Mouse (Mus musculus): ENCODE data around the gene Cfp.

Gene Cfp

DNA sequence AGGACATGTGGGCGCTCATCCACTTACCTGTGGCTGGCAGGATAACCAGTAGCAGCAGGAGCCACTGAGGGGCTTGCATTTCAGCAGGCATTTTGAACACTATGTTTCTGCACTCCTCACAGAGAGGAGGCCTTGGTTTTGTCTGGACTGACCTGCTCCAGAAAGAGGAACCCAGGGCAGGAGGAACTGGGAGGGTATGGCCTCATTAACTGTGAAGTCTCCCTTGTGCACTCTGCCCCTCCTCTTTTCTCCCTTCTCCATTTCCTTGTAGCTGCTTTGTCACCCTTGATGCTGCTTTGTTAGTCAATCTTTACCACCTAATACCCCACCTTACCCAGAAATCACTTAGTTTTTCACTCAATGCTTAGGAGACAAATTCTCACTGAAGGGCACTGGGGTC, at the start of gene Cfp:
Cfp (minus strand) TSS at position 192 of the 400 bp plus-strand sequence.
- peak; percentile 24 to 44 for DNase-seq (ENCODE audit: low spot score in 2 of 2)

DNA sequence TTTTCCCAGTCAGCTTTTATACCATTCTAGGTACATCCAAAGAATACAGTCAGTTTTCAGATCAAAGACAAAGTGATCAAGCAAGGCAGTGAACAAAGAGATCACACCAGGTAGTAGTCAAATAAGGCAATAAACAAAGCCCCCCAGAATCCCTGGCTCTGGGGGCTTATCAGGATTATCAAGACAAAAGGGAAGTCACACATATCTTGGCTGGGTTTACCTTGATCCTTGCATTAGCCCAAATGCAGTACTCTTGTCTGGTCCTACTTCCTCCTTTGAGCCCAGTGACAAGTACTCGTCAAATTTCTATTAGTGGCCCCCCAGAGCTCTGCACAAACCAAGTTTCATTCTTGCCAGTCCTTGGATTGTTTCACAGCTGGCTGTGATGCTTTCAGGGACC, 49.5 kb upstream of the Cfp start:
- DNase-seq (ENCODE audit: low spot score in 2 of 2) = no peak

GRCm38 (mm10) chrX:20961477-20962378, 30.4 kb upstream of the Cfp start, which contains the start of gene Uxt:
Gene Uxt, minus strand, starts transcription at chrX:20962017.
- DNase-seq (ENCODE audit: low spot score in 2 of 2) = peak; percentile 82 to 86

- peak; percentile 83 to 85 for DNase-seq (ENCODE audit: low spot score in 2 of 2)
Measured at GRCm38 (mm10) chrX:20950191-20950880, 19.0 kb upstream of the Cfp start, which contains the start of gene Elk1. Gene Elk1, minus strand, starts transcription at chrX:20950608.

- peak in 1 of 2 experiments; percentile 6 for DNase-seq (ENCODE audit: low spot score in 2 of 2)
Measured at GRCm38 (mm10) chrX:20946055-20946454, 14.7 kb upstream of the Cfp start.

GRCm38 (mm10) chrX:20931963-20932362, 608 bp upstream of the Cfp start:
- DNase-seq (ENCODE audit: low spot score in 2 of 2) = peak; percentile 70 to 76

GRCm38 (mm10) chrX:20929859-20930258, 1.5 kb downstream of the Cfp start:
- DNase-seq (ENCODE audit: low spot score in 2 of 2) = peak; percentile 11 to 34

- DNase-seq (ENCODE audit: low spot score in 2 of 2) = no peak
Measured at GRCm38 (mm10) chrX:20924976-20925375, 6.4 kb downstream of the Cfp start.

- DNase-seq (ENCODE audit: low spot score in 2 of 2) = no peak
Measured at GRCm38 (mm10) chrX:20923506-20923905, 7.8 kb downstream of the Cfp start.

GRCm38 (mm10) chrX:20921366-20921765, 10.0 kb downstream of the Cfp start:
- DNase-seq (ENCODE audit: low spot score in 2 of 2) = no peak

DNA sequence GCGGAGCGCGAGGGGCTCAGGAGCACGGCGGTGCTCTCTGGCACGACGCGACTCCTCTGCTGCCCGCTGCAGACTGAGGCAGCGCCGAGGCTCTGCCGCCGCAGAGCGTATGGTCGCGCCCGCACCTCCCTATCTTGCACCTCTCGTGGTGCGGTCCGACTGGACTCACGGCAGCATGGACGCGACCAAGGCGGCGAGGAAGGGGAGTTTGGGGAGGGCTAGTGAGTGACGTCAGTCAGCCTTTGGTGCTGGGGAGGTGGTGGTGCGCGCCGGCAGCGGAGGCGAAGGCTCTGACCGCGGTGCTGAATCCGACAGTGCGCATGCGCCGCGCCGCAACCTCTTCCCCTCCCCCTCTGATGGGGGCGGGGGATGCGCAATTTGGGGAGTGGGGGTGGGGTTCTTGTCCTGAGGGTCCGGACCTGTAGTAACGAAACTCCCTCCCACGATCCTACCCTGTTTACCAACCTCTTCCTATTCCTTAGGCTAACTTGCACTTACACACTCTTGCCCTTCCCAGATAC, 10.5 kb downstream of the Cfp start, which contains the start of gene Syn1:
Syn1 (minus strand) TSS at position 161 of the 521 bp plus-strand sequence.
- DNase-seq (ENCODE audit: low spot score in 2 of 2) = peak; percentile 69 to 71

- peak in 1 of 2 experiments; percentile 10 for DNase-seq (ENCODE audit: low spot score in 2 of 2)
Measured at GRCm38 (mm10) chrX:20920249-20920843, 11.0 kb downstream of the Cfp start.

GRCm38 (mm10) chrX:20915075-20915474, 16.3 kb downstream of the Cfp start:
- no peak for DNase-seq (ENCODE audit: low spot score in 2 of 2)

DNA sequence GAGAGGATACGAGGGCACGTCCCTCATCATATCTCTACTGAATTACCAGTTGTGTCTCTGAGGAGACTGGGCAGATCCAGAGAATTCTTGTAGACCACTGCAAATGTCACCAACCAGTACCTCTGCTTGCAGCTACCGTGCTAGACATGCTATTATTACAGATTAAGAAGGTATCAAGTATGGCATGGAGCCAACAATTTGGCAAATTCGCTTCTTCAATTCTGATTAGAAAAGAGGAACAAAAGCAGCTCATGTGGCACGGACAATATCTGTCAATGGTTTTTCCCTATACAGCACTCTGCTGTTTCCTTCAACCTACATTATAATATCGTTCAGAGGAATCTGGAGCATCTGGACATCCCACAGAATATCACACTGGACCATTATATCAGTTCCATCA, 17.6 kb downstream of the Cfp start:
- no peak for DNase-seq (ENCODE audit: low spot score in 2 of 2)

GRCm38 (mm10) chrX:20910074-20910473, 21.3 kb downstream of the Cfp start:
- no peak for DNase-seq (ENCODE audit: low spot score in 2 of 2)

Measured in spleen, postnatal 36 days (tissue).